Mouse (Mus musculus): ENCODE measurements around the gene Plekhh3. TPM values are rescaled to one million over a fixed set of nuclear protein-coding genes. Genes with fewer than 3 reads are reported as not detected.
A peak's percentile ranks its signal among the peaks of the same experiment; 100 is the strongest.
"Not testable (repeated sequence)": the region's sequence is repeated elsewhere in the genome, so short reads cannot be mapped to it uniquely, and the experiment has no call there.

The Plekhh3 gene
- polyA plus RNA-seq, 3 experiments from 2014 or later, result not detected

DNA sequence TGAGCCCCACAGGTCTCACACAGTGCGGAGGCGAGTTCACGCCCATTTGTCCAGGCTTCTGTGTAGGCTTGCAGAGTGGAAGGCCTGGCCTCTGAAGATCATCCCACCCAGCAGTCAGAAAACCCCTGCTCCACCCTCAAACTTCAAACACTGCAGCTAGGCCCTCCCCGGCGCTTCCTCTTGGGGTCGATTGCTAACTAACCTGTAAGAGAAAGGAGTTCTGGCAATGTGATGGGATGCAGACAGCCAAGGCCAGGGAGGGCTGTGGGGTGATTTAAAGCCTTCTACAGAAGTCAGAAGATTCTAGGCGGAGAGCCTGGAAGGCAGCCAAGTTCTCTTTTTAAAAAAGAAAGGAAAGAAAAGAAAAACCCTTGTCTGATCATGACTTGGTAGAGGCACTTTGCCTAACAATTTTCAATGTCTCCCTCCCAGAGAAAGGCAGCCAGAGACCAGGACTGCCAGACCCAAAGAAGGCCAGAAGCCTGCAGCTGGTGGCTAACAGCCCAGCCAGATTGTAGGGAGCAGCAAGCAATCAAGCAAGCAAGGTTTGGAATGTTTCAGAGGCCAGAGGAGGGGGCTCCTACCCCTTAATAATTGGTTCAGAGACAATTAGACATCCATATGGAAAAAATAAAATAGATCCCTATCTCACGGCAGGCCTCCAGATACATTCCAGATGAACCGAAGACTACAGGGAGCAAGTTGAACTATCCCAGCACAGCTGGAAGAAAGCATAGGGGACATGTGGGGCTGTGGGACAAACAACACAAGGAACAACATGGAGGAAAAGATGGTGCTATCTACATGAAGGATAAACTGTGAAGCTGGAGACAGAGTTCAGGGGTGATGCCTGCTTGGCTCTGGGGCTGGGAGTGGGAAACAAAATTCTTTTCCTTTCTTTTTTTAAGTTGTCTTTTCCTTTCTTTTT is 21.7 kb downstream of the Plekhh3 start:
- ATAC-seq, result no peak

DNA sequence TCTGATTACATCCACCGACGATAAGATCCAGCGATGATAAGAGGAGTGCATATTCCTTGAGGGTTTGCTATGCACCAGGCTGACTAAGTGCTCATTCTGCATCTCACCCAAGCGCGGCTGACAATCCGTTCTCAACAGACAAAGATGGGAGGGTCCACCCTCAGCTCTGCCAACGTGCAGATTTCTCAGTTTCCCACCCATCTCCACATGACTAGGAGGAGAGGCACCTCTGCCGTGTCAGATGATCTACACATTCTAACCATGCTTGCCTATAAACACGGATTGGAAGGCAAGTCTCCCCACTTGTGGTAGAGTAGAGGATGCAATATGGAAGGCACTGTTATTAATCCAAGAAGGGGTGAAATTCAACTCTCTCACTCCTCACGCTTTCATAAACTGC is 22.4 kb downstream of the Plekhh3 start:
- ATAC-seq, result no peak

DNA sequence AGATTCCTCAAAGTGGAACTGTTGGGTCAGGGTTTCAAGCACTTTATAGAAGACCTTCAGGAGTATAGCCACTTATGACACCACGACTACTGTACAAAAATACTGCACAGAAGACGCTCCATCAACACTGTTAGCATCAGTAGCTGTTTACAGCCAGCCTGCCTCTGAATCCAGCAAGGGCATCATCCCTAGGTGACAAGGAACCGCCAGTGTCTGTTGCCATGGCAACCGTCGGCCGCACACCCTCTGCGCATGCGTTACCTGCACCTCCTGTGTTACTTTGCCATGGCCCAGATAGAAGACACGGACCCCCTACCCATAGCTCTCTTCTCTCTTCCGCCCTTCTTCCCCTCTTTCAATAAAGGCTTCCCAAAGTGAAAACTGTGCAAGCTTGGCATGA is 24.8 kb downstream of the Plekhh3 start:
- no peak for ATAC-seq

DNA sequence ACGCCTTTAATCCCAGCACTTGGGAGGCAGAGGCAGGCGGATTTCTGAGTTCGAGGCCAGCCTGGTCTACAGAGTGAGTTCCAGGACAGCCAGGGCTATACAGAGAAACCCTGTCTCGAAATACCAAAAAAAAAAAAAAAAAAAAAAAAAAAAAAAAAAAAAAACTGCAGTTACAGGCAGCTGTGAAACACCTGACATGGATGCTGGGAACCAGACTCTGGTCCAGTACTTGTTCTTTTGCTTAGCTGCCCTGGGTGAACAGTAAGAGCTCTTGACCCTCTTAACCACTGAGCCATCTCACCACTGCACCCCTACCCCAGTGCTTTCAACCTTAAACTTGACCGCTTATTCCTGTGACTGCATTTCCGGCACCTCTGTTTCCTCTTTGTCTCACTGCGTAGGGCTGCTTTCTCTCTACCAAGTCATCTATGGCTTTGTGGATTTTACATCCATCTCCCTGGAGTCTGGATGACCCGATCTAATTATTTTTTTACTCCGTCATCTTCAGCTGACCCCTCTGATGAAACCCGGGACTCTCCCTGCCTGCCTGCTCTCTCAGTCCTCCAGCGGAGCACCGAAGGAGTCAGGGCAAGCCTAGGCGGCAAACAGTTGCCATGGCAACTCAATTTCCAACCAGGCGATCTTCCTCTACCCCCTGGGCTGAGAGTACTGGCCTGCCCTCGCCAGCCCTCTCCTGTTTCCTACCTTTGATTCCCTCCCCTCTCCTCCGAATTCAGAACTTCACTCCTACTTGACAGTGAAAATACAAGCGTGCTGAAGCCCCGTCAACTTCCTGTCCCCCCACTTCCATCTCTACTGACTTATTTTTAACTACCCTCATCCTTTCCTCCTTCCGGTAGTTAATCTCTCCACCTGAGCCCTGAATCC is 27.6 kb downstream of the Plekhh3 start:
- peak; percentile 88 for ATAC-seq

DNA sequence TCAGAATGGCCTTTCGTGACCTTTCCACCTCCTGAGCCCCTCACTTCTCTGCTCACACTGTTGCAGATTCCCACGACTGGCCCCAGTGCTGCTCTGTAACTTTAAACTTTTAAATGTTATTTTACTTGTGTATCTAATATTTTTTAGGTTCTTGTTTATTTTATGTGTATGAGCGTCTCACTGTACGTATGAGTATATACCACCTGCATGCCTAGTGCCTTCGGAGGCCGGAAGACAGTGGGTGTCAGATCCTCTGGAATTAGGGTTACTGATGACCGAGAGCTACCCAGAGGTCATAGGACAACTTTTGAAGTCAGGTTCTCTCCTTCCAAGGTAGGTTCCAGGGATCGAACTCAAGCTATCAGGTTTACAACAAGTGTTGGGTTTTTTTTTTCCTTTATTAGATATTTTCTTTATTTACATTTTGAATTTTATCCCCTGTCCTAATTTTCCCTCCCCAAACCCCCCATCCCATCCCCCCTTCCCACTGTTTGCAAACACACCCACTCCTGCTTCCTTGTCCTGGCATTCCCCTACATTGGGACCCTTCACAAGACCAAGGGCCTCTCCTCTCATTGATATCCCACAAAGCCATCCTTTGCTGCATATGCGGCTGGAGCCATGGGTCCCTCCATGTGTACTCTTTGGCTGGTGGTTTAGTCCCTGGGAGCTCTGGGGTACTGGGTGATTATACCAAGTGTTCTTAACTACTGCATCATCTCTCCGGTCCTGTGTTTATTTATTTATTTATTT is 28.8 kb downstream of the Plekhh3 start:
- ATAC-seq, result no peak

DNA sequence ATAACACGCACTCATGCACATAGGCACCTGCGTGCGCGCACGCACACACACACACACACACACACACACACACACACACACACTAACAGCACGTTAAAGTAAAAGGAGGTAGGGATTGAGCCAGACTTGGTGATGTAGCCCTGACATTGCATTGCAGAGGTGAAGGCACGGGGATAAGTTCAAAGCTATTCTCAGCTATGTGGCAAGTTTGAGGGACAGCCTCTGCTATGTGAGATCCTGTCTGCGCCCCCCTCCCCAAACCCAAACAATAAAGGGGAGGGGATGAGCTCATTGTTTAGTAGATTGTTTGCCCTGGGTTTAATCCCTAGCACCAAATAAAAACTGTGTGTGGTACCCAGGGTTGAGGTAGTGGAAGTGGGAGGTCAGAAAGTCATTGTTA is 30.1 kb downstream of the Plekhh3 start:
- no peak for ATAC-seq

DNA sequence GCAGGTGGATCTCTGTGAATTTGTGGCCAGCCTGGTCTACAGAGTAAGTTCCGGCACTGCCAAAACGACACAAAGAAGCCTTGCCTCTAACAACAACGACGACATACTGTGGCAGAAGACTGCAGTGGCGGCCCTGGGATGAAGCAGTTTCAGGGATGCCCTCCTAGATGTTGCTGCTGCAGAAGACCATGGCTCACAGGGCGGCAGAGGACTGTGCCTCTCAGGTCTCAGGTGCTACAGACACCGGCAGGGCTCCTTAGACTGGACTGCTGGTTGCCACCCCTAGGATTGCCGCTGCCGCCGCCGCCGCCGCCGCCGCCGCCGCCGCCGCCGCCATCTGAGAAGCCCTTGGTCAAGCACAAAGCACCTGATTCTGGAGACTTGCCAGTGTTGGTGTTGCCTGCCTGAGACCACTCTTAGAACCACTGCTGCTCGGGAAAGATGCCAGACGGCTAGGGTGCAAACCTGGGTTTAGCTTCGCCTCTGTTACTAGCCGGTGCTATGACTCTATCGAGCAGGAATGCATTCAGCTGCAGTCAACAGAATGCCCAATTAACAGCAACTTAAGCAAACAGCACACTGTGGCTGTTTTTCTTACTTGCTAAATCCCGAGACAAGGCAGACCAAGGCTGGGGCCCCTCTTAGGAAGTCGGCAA is 30.9 kb downstream of the Plekhh3 start:
- ATAC-seq, result no peak

DNA sequence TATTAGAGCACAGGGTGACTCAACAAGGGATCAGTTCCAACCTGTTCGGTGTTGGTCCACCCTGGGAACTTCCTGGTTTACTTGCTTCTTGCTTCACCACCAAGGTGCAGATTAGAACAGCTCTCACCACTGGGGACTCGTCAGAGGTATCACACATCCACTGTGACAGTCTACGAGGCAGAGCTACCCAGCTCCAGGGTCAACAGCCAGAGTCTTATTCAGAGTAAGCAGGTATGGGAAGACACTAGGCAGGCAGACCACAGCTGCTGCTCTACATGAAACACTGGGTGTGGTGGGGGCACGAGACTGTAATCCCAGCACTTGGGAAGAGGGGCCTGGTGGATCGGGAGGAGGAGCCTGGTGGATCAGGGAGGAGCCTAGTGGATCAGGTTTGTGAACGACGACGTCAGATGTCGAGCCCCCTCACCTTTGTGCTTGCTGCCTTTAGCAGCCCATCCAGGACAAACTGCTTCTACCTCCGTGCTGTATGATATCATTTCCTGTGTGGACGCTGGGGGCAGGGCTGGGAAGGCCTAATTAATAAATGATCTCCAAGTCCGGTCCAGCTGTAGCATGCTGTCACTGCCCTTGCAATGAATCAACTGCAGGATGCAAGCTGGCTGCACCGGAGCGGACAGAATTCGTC is 32.5 kb downstream of the Plekhh3 start:
- ATAC-seq, result no peak

DNA sequence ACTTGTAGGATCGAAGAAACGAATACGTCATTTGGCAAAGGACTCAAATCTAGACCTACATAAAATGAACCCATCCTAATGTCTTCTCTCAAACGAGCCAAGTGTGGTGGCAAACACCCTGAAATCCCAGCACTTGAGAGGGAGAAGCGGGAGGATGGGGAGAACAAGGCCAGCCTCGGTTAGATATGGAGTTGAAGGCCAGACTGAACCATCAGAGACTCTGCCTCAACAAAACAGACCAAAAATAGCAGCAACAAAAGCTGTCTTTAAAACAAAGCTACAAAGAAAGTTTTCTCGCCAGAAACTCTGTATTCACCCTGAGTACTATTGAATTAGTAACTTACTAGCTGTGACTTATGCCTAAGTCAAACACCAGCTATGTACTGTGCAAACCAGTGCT is 34.2 kb downstream of the Plekhh3 start:
- no peak for ATAC-seq

DNA sequence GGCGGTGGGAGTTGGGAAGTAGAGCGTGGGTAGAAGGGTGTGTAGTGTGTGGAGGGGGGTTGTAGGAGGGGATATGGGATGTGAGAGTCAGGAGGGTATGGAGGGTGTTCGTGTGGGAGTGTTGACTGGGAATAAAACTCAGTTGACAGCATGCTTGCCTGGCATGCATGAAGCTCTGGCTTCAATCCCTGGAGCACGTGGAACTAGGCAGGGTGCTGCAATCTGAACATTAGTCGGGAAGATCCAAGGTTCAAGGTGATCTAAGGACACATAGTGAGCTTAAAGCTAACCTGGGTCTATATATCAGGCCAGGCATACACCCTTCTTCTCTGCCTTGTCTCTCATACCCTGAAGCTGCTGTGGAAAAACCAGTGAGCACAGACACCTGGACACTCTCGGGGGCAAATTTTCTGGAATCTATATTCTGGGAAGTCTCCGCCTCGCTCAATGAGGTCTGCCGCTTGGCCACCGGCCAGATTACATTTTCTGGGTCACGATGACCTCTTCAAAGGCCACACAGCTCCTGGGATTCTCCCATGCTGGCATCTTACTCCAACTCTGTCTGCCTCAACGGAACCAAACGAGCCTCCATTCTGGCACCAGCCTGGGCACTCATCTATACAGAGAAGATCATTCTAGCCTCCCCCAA is 36.8 kb downstream of the Plekhh3 start:
- no peak for ATAC-seq

DNA sequence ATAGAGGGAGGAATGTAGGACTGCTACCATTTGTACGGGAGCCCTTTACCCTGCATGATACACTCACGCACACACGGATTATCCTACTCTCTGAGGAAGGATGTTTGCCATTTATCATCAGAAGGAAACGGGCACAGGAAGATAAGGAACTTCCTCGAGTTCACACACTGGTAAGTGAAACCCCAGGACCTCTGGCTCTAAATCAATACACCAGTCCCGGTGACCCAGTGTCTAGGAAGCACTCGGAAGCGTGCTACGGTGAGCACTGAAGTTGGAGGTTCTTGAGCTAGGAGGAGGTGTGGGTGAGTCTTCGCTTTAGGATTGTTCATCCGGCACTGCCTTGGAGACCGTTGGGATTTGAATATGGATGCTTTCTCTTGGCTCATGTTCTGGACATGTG is 38.1 kb downstream of the Plekhh3 start:
- ATAC-seq, result no peak

DNA sequence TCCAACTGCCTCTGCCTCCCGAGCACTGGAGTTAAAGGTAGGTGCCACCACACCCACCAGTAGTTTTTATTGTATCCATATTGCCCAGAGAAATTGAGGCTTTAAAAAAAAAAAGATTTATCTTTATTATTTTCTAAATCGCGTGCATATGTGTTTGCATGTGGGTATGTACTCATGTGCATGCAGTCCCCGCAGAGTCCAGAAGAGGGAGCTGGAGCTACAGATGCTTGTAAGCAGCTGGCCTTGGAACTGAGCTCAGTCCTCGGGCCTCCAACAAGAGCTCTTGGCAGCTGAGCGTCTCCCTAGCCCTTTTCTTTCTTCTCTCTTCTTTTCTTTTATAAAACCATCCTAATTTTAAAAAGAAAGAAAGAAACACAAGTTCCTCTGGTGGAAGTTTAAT is 39.5 kb downstream of the Plekhh3 start:
- ATAC-seq, result no peak

DNA sequence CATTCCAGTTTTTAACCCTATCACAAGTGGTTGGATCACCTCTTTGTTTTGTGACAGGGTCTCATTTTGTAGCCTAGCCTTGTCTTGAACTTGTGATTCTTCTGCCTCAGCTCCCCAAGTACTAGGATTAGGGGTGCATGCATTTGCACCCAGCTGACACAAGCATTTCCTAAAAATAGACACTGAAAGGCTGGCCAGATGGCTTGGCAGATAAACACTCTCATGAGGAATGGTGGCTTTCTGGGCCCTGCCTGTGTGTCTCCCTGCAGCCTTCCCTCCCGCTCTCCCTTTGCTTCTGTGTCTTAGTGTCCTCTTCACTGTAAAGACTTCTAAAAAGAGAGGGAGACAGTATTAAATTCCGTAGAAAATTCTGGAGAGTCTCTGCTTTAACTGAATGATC is 40.0 kb downstream of the Plekhh3 start:
- ATAC-seq, result no peak

DNA sequence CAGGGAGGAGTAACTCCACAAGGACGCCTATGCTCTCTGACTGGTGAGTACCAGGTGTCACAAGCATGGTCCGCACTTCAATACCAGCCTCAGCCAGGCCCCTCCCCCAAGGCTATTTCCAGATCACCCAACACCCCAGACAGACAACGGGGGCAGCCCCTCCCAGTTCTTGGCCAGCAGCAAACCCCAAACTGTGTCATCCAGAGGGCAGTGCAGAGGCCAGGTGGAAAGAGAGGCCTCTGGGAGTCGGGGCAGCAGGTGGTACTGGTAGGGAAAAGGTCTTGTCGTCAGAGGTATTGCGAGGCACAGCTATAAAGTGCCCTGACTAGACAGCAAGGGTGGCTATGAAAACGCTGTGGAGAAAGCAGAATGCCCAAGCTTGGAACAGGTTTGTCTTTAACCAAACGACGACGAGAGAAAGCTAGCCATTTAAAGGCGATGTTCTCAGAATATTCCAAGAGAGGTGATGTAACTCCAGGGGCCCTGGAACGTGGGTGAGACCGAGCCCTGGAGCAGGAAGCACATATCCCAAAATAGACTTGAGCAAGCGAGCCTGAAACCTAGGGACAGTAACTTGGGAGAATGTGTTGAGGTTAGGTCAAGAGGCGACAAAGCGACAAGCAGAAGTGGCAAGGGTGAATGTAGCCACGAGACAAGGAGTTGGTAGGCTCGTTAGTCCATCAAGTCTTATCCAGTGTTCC is 40.9 kb downstream of the Plekhh3 start:
- ATAC-seq, result no peak

DNA sequence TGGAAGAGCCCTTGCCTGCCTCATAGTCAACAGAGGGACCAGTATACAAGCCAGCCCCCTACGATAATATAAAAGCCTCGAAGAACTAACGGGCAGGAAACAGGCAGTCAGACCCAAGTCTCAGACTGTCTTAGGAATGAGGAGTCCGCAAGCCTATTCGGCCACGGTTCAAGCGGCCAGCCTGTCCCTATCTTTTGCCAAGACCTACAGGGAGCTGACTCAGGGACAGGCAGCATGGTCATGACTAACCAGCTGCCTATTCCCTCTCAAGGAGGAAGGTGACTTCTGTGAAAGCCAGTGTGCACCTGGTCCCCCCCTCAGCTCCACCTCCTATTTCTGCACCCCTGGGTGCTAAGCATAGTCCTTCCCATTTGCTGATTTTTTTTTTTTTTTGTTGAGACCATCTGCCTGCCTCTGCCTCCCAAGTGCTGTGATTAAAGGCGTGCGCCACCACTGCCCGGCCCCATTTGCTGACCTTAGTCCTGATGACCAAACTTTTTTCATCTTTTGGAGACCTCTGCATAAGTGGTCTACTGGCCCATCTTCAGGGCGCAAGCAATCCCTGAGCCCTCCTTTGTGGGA is 42.1 kb downstream of the Plekhh3 start:
- no peak for ATAC-seq

DNA sequence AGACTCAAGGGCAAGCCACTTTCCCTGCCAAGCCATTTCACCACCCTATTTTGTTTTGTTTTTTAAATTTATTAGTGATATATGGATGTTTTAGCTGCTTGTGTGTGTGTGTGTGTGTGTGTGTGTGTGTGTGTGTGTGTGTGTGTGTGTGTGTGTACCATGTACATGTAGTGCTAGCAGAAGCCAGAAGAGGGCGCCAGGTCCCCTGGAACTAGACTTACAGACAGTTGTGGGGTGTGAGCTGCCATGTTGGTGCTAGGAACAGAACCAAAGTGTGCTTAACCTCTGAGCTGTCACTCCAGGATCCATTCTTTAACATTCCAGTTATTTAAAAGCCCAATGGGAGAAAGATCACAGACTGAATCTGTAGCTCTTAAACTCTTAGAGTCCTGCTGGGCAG is 44.1 kb downstream of the Plekhh3 start:
- ATAC-seq, result no peak

DNA sequence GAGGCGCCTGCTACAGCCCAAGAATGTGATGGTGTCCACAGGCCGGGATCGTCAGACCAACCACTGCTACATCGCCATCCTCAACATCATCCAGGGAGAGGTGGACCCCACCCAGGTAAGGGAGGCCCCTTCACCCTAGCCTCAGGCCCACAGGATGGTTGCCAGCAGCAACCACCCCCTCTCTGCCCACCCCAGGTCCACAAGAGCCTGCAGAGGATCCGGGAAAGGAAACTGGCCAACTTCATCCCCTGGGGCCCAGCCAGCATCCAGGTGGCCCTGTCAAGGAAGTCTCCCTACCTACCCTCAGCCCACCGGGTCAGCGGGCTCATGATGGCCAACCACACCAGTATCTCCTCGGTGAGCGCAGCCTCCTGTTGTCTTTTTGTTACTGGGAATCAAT is 46.1 kb downstream of the Plekhh3 start:
- ATAC-seq, result not testable (repeated sequence)

DNA sequence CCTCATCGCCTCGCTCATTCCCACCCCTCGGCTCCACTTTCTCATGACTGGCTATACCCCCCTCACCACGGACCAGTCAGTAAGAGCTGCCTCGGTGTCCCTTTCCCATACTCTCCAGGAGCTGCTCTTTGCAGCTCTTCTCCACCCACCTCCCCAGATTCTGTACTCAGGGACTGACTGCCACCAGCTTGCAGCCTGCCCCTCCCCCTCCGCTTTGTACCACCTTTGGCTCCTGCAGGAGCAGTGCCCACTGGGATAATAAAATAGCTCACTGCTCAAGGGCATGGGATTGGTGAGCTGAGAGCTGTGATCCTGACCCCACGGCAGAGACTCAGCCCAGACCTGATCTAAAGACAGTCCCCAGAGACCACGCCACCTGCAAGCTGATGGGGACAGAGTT is 46.7 kb downstream of the Plekhh3 start:
- ATAC-seq, result not testable (repeated sequence)

DNA sequence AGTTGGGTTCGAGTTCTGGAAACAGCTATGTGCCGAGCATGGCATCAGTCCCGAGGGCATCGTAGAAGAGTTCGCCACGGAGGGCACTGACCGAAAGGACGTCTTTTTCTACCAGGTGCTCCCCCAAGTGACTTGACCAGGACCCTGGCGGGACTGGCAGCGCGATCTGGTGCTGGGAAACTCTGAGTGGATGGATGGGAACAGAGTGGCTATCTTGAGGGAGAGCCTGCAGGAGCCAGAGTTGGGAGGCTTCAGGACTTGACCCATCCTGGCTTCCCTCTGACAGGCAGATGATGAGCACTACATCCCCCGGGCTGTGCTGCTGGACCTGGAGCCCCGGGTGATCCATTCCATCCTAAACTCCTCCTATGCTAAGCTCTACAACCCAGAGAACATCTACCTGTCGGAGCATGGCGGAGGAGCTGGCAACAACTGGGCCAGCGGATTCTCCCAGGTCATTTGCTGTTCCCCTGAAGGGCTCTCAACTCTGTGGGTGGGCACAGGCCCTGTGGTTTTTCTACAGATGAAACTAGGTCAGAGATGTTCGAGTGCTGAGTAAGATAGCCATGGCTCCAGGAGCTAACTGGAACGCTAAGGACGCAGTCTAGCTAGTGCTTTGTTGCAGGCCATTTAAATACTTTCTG is 50.5 kb downstream of the Plekhh3 start:
- no peak for ATAC-seq

All from inflammation-experienced regulatory T-cells, adult 6 months (primary cell).